Mouse (Mus musculus): ENCODE results near the gene B3gnt2.

B3gnt2 gene

GRCm38 (mm10) chr11:22813427-22813826 is 47.3 kb downstream of the B3gnt2 start:
- no peak for DNase-seq

- DNase-seq: no peak
Measured at GRCm38 (mm10) chr11:22811413-22811812, 49.3 kb downstream of the B3gnt2 start.

DNA sequence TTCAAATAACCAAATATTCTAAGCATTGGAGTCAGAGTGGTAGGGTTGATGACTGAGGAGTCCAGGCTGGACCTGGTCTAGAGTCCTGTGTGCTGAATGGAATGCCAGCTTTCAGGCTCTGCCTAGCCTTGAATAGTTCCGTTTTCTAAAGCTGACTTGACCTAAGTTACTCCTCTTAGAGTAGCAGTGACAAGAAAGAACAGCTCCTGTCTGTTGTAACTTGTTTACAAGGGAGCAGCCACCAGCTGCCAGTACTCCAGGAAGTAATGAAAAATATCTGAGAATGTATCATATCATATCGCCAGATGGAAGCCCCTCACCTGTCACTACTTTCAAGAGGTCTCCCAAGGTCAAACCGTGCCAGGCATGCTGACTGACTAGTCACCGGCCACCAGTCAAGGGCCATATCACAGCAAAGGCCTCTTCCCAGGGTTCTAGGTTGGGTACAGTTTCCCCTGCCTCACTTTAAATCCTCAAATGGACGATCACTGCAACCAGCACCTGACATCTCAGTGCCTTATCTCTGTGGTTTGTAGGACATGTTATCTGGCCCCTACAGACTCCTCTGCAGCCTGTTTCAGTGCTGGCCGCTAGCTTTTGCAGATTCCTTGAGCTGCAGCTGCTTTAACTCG is 51.2 kb downstream of the B3gnt2 start:
- DNase-seq: no peak

DNA sequence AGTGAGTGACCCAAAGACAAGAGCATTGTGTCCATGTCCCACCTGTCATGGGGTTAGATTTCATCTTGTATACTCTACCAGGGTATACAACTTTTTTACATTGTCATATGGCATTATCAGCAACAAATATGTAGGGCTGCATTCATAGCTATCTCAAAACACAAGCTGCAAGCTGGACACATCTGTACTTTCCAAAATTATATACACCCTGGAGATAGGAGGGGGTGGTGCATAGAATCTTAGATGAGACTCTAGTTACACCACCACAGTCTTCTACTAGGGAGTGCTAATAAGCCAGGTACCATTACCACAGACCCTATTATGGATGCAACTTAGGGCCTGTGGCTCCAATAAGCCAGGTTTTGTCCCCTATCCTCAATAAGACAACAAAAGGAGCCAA is 52.7 kb downstream of the B3gnt2 start:
- DNase-seq: no peak

DNA sequence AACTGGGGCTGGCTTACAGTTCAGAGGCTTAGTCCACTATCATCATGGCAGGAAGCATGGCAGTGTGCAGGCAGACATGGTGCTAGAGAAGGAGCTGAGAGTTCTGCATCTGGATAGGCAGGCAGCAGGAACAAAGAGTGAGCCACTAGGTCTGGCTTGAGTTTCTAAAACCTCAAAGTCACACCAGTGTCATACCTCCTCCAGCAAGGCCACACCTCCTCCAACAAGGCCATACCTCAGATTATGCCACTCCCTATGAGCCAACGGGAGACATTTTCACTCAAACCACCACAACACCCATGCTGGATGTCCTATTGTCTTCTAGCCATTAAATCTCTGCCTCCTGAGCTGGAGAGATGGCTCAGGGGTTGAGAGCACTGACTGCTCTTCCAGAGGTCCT is 55.6 kb downstream of the B3gnt2 start:
- DNase-seq: no peak

- peak; percentile 78 for DNase-seq
Measured at GRCm38 (mm10) chr11:22799987-22800424, 60.8 kb downstream of the B3gnt2 start.

GRCm38 (mm10) chr11:22798916-22799315 is 61.8 kb downstream of the B3gnt2 start:
- no peak for DNase-seq

GRCm38 (mm10) chr11:22794734-22795133 is 66.0 kb downstream of the B3gnt2 start:
- DNase-seq: no peak

DNA sequence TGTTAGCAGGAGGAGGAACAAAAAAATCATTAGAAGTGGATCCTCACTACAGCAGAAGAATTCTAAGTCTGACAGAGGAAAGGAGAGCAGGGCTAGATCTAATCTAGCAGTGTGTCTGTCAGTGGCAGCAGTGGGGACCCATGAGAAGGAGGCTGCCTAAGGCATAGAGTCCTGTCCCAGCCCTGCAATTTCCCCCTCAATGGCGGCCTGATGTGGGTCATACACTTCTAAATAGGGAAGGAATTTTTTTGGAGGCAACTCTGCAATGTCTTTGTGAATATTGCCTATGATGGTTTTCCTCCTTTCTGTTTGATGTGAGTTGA is 66.9 kb downstream of the B3gnt2 start:
- no peak for DNase-seq

- DNase-seq: no peak
Measured at GRCm38 (mm10) chr11:22793176-22793880, 67.4 kb downstream of the B3gnt2 start.

GRCm38 (mm10) chr11:22792149-22792548 is 68.6 kb downstream of the B3gnt2 start:
- DNase-seq: no peak

DNA sequence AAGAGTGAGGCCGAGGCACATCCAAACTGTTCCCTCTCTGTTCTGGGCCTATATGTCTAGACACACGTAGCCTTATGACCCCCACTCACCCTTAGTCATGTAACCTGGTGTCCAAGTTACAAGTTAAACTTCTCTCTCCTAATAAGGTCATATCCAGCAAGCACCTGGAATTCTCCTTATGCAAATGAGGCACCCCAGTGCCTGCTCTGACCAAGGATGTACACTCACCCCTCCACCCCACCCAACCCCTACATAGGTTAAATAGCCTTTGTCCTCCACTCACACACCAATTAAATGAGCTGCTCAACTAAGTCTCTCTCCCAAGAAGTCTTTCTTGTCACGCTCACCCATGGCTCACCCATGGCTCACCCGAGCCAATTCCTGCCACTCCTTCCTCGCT is 69.0 kb downstream of the B3gnt2 start:
- no peak for DNase-seq

- DNase-seq: no peak
Measured at GRCm38 (mm10) chr11:22787833-22788232, 72.9 kb downstream of the B3gnt2 start.

- DNase-seq: no peak
Measured at GRCm38 (mm10) chr11:22784477-22784876, 76.3 kb downstream of the B3gnt2 start.

GRCm38 (mm10) chr11:22782705-22783124 is 78.0 kb downstream of the B3gnt2 start:
- peak; percentile 42 for DNase-seq

GRCm38 (mm10) chr11:22781190-22781589 is 79.6 kb downstream of the B3gnt2 start:
- no peak for DNase-seq

GRCm38 (mm10) chr11:22780761-22781160 is 80.0 kb downstream of the B3gnt2 start:
- no peak for DNase-seq

- DNase-seq: peak; percentile 19
Measured at GRCm38 (mm10) chr11:22779821-22780551, 80.8 kb downstream of the B3gnt2 start.

GRCm38 (mm10) chr11:22778596-22778995 is 82.2 kb downstream of the B3gnt2 start:
- no peak for DNase-seq

DNA sequence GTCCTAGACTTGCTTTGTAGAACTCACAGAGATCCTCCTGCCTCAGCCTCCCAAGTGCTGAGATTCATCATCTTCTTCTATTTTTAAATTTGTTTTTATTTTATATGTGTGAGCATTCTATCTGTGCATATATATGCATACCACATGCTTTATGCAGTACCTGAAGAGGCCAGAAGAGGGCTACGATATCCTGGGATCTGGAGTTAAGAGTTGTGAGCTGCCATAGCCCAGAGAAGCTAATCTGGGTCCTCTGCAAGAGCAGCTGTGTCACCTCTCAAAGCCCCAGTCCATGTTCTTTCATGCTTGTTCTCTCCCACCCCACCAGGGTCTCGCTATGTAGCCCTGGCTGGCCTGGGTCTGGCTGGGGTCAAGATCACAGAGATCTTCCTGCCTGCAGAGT is 83.2 kb downstream of the B3gnt2 start:
- peak; percentile 30 for DNase-seq

- no peak for DNase-seq
Measured at GRCm38 (mm10) chr11:22774821-22775220, 85.9 kb downstream of the B3gnt2 start.

GRCm38 (mm10) chr11:22766238-22766637 is 94.5 kb downstream of the B3gnt2 start:
- DNase-seq: no peak

GRCm38 (mm10) chr11:22765425-22765824 is 95.3 kb downstream of the B3gnt2 start:
- DNase-seq: no peak

Measured in lung, postnatal 10 days (tissue).